Mouse (Mus musculus): ENCODE data around the gene Olfr721-ps1. TPM values are rescaled to one million over a fixed set of nuclear protein-coding genes. Genes with fewer than 3 reads are reported as not detected.

Gene Olfr721-ps1
- total RNA-seq (2021), result not detected
- long read RNA-seq, experiment 1, result 0 reads
- long read RNA-seq, experiment 2, result 0 reads

DNA sequence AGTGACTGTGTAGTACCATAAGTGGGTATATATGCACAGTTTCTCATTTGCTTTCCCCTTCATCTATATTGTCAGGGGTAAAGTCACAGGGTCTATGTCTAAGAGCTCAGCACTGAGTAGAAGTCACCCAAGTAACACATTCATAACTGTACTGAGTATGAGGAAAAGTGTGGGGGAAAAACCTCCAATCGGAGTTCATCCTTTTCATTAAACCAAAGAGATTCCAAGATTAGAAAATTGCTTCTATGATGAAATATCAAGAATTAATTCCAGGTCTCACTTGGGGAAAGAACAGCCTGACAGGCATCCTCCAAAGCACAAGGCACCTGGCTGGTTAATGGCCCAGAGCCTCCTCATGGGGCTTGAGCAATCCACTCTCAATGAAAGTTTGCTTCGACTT is at the start of gene Olfr721-ps1:
Gene Olfr721-ps1, plus strand, starts transcription at position 301 of the 400 bp plus-strand sequence.
- DNase-seq (ENCODE audit: low spot score in 2 of 2), result no peak

DNA sequence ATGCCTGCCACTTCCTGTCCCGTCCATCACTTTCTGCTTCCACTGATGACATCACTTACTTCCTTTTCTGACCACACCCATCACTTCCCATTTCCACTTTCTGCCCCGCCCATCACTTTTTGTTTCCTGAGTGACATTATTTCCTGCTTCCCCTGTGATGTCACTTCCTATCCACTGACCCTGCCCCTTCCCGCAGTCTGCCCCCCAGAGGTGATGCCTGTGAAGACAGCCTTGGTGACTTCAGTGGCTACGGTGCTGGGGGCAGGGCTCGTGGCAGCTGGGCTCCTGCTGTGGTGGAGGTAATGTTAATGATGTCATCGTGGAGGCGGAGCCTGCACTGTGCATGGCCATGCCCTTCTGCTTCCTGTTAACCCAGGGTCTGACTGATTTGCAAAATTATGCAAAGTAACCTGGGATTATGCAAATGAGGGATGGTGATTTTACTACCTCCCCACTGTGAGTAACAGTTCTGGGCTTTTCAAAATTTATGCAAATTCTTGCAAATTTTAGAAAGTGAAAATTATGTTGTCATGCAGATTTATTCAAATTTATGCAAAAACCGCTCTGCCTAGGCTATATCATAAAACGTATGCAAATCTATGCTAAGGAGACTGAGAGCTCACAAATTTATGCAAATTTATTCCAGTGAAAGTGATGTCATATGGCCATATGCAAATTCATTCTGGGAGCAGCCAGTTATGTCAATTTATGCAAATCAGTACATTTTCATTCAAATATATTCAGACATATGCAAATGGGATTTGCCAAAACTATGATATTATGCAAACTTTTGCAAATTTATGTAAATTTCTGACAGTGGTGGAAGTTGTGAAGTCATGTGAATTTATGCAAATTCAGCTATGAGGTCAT is 49.1 kb upstream of the Olfr721-ps1 start:
- DNase-seq (ENCODE audit: low spot score in 2 of 2), result peak in 1 of 2 experiments; percentile 42

DNA sequence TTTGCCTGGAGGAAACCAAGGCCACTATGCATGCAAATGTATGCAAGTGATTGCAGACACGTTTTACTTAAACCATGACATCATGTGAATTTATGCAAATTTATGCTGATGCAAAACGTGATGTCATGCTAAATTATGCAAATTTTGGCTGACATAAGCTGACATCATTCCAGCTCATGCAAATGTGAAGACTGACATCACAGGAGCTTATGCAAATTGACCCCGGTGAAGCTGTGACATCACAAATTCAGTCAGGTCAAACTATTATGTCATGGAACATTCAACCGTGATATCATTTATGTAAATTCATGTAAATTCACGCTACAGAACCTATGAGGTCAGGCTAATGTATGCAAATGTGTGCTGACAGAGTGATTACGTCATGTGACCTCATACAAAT is 48.5 kb upstream of the Olfr721-ps1 start:
- no peak for DNase-seq (ENCODE audit: low spot score in 2 of 2)

DNA sequence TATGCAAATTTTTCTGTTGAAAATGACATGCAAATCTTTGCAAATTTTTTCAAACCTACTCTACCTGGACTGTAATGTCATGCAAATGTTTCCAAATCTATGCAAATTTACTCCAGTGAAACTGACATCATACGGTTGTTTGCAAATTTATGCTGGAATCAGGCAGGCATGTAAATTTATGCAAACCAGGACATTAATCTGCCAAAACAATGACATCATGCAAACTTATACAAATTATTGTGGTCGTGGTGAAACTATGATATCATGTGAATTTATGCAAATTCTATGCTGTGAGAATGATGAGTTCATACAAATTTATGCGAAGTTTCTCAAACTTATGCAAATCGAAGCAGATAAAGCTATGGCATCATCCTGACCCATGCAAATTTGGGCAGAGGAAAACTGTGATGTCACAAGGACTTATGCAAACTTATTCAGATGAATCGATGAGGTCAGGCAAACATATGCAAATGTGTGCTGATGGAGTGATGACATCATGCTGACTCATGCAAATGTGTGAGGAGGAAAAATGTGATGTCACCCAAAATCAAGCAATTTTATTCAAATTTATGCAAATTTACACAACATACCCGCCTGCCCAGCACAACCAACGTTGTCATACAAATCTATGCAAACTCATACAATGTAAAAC is 47.9 kb upstream of the Olfr721-ps1 start:
- DNase-seq (ENCODE audit: low spot score in 2 of 2), result peak in 1 of 2 experiments; percentile 6

DNA sequence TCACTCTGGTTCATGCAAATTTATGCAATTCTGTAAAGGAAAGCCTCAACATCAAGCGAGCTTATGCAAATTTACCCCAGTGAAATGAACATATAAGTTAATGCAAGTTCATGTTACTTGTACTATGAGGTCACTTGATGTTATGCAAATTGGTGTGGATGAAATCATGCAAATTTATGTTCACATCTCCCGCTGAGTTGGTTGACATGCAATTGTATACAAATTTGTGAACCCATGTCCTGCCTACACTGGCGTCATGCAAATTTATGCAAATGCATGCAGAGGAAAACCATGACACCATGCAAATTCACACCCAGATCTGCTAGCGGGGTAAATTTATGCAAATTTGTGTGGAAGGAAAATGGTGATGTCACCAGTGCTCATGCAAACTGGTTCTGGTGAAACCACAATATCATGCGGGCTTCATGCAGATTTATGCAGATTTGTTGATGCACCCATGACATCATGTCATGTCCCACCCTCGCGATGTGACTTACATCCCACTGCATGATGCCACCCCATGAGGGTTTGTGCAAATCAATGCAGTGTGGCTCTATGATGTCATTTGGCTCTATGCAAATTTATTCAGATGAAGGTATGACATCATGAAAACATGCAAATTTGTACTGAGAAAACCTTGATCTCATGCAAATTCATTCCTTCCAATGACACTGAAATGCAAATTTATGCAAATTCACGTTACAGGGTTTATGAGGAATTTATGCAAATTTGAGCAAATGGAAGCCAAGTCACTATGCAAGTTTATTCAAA is 47.2 kb upstream of the Olfr721-ps1 start:
- DNase-seq (ENCODE audit: low spot score in 2 of 2), result peak in 1 of 2 experiments; percentile 6

DNA sequence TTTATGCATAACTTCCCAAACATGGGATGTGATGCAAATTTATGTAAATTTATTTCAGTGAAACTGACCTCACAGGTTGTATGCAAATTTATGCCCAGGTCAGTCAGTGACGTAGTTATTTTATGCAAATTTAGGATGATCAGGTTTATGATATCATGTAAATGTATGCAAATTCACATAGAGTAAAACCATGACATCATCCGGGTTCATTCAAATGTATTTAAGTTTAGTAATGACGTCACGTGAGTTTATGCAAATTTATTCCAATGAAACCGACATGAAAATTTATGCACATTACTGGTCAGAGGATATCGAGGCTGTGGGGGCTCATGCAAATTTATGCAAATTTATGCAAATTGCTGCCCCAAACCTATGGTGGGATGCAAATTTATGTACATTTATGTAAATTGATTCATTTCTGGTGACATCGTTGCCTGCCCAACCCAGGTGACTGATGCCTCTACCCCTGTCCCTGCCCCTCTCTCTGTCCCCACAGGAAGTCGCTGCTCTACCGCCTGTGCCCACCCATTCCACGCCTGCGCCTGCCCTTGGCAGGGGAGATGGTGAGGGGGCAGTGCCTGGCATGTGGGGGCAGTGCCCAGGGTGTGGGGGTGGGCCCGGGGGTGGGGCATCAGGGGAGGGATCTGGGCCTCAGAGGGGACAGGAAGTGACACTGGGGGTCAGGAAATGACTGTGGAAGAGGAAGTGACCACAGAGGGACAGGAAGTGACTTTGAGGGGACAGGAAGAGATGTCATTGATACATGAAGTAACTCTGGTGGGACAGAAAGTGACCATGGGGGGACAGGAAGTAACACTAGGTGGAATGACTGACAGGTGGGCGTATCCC is 46.4 kb upstream of the Olfr721-ps1 start:
- no peak for DNase-seq (ENCODE audit: low spot score in 2 of 2)

DNA sequence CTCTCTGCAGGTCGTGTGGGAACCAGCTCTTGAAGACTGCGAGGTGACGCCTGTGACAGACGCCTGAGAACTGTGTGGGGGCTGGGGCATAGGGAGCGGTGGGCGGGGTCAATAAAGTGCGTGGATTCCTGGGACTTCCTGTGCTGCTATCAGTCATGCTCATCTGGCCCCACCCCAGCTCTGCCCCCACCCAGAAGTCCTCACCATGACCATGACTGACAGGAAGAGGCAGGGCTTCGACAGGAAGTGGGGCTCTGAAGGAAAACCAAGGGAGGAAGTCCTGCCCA is 45.8 kb upstream of the Olfr721-ps1 start:
- no peak for DNase-seq (ENCODE audit: low spot score in 2 of 2)

DNA sequence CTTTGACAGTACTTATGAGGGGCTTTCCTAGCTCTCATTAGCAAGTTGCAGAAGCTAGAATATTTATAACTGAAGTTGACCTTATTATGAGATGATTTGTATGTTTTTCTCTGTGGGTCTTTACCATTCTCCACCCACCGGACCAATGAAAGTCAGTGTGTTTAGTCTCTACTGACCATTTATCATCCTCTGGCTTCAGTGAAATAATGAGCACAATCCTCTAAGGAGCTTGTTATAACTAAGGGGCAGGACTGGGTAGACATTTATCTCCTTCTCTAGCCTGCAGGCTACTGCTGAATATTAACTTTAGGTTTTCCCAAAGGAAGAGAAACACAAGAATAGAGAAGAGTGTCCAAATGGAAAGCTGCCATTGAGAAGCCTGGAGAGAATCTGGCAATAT is 5.6 kb upstream of the Olfr721-ps1 start:
- DNase-seq (ENCODE audit: low spot score in 2 of 2), result no peak

DNA sequence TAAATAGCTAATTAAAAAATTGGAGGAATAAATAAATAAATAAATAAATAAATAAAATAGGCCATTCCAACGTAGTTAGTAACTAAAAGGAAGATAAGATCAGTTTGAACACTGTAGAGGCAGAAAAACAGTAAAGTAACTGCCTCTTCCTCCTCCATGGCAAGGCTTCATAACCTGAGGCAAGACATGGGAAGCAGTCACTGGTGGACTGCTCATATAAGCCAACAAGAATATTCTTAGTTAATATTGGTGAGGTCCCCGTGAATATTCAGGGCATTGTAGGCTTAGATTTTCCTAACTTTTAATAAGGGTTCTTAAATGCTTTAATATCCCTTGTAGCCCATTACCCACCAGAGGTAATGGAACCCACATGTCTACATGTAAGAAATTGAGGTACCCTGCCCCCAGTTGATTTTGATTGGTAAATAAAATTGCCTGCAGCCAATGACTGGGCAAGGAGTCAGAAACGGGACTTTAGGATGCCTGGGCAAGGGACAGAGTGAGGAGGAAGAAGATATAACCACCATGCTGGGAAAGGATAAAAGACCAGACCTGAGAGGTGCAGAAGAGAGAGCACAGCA is 35.1 kb downstream of the Olfr721-ps1 start:
- no peak for DNase-seq (ENCODE audit: low spot score in 2 of 2)

Other genes starting within 250 kb of the Olfr721-ps1 start
- not detected for gene Olfr720, start 214.5 kb upstream of the Olfr721-ps1 start, total RNA-seq (2021)
- under 1 TPM in 1 of 2 experiments, not detected in 1; 0.29 TPM for gene Olfr31, start 78.5 kb upstream of the Olfr721-ps1 start, total RNA-seq (2021)
- gene Il3ra, start 55.0 kb upstream of the Olfr721-ps1 start, total RNA-seq (2021), result 1 to 10 TPM; 2.8 TPM

All from layer of hippocampus, postnatal 14 days (tissue).